Mouse (Mus musculus) CH12.LX (cell line): ENCODE data around the gene Gm45799. TPM values are rescaled to one million over a fixed set of nuclear protein-coding genes. Genes with fewer than 3 reads are reported as not detected.

Experiments used
- DNase-seq: peaks from one replicate; pipeline ENCODE4 v3.0.0-alpha.2; 2013; ENCODE audit errors: extremely low read depth
- H3K27ac ChIP-seq: 2 replicates; pipeline ENCODE4 v1.5.1; 2012; ENCODE audit warnings: low read depth, mild to moderate bottlenecking, control low read depth, moderate library complexity; ENCODE audit not compliant: insufficient read depth
- H3K27me3 ChIP-seq: replicated peaks from 2 replicates; pipeline ENCODE3; 2012; ENCODE audit warnings: inconsistent platforms
- H3K36me3 ChIP-seq, 2 experiments: replicated peaks in 1 of 2; 2 replicates each; pipeline versions ENCODE3 to v1.6.1; 2012; ENCODE audit warnings: inconsistent platforms in 1 of 2, low read length in 1 of 2, mild to moderate bottlenecking in 1 of 2, mixed read lengths in 1 of 2, moderate library complexity in 1 of 2; ENCODE audit not compliant: control insufficient read depth in 1 of 2, insufficient read depth in 1 of 2
- H3K4me1 ChIP-seq, 2 experiments: 2 replicates each; pipeline ENCODE4 v1.6.1; 2012; ENCODE audit warnings: inconsistent platforms in 1 of 2, moderate library complexity in 1 of 2; ENCODE audit not compliant: insufficient read depth in 2 of 2, control insufficient read depth in 1 of 2
- H3K4me2 ChIP-seq: 2 replicates; pipeline ENCODE4 v1.6.1; 2012; ENCODE audit warnings: low read depth, mild to moderate bottlenecking, control low read depth; ENCODE audit not compliant: poor library complexity, insufficient read depth, severe bottlenecking
- H3K4me3 ChIP-seq, 3 experiments: fragments of 150-350 bp in 1 of 3; sonication (generic) in 1 of 3; replicated peaks in 1 of 3; 2 replicates each; pipeline versions ENCODE3 to v1.5.1; 2011 to 2012; ENCODE audit warnings: low read depth in 2 of 3, low read length in 2 of 3, mild to moderate bottlenecking in 2 of 3, moderate library complexity in 2 of 3, control low read depth in 1 of 3, improper control_type of control experiment in 1 of 3, inconsistent platforms in 1 of 3, mixed read lengths in 1 of 3; ENCODE audit not compliant: poor library complexity in 1 of 3
- H3K79me2 ChIP-seq: replicated peaks from 2 replicates; pipeline ENCODE4 v1.6.1; 2012; ENCODE audit warnings: mild to moderate bottlenecking, moderate library complexity; ENCODE audit not compliant: control insufficient read depth, poor library complexity, insufficient read depth, severe bottlenecking; ENCODE audit errors: extremely low read depth
- H3K9ac ChIP-seq: 2 replicates; pipeline ENCODE4 v1.6.1; 2012; ENCODE audit warnings: low read depth, mild to moderate bottlenecking, control low read depth, moderate library complexity; ENCODE audit not compliant: insufficient read depth
- H3K9me3 ChIP-seq: replicated peaks from 2 replicates; pipeline ENCODE3; 2012; ENCODE audit warnings: low read length, inconsistent platforms, mixed read lengths
- CTCF ChIP-seq, 2 experiments: IDR thresholded peaks in 1 of 2; conservative IDR thresholded peaks in 1 of 2; 2 replicates each; pipeline ENCODE4 v1.5.1; 2011 to 2012; ENCODE audit warnings: low read depth in 2 of 2, low read length in 2 of 2, improper control_type of control experiment in 1 of 2, inconsistent platforms in 1 of 2, mild to moderate bottlenecking in 1 of 2, moderate library complexity in 1 of 2
- MAZ ChIP-seq: IDR thresholded peaks from 2 replicates; pipeline ENCODE4 v1.6.1; 2012; ENCODE audit warnings: low read depth, mild to moderate bottlenecking, inconsistent platforms, low read length, improper control_type of control experiment, moderate library complexity
- MEF2A ChIP-seq: IDR thresholded peaks from 2 replicates; pipeline ENCODE4 v1.6.1; 2014; ENCODE audit warnings: low read depth, mild to moderate bottlenecking, inconsistent platforms, low read length, improper control_type of control experiment, borderline replicate concordance
- MYC ChIP-seq: IDR thresholded peaks from 2 replicates; pipeline ENCODE4 v1.6.1; 2011; ENCODE audit warnings: low read depth, mild to moderate bottlenecking, improper control_type of control experiment, low read length
- SMC3 ChIP-seq: IDR thresholded peaks from 2 replicates; pipeline ENCODE4 v1.6.1; 2011; ENCODE audit warnings: low read depth, low read length, improper control_type of control experiment
- ZC3H11A ChIP-seq: IDR thresholded peaks from 2 replicates; pipeline ENCODE4 v1.6.1; 2012; ENCODE audit warnings: low read depth, mild to moderate bottlenecking, inconsistent platforms, low read length, improper control_type of control experiment
- ZNF384 ChIP-seq: IDR thresholded peaks from 2 replicates; pipeline ENCODE4 v1.6.1; 2012; ENCODE audit warnings: low read depth, low read length, improper control_type of control experiment, inconsistent platforms
- dilution Hi-C: fragments of 300-500 bp; cut with MboI; formaldehyde crosslinking; loops from 2 replicates; pipeline ENCODE4 v1.14.3; 2020; ENCODE audit warnings: low sequenced_read_pairs; ENCODE audit not compliant: extremely low pct_unique_long_range_greater_than_20kb, extremely low pct_ligation_motif_present
- in situ Hi-C: fragments of 300-500 bp; cut with MboI; formaldehyde crosslinking; loops from 3 replicates; pipeline ENCODE4 v1.14.3; 2019; ENCODE audit warnings: low sequenced_read_pairs, low pct_ligation_motif_present, low pct_unique_long_range_greater_than_20kb, mixed read lengths
- polyA plus RNA-seq: library from polyadenylated mRNA; unstranded; fragments of >175 nt; gene quantifications from 2 replicates; pipeline ENCODE4 v1.2.1, GENCODE M21; 2012; ENCODE audit warnings: low read depth; ENCODE audit not compliant: insufficient read length
- total RNA-seq, 2 experiments: library from RNA; depleted of rRNA; stranded (reverse); fragments of 300-350 nt in 1 of 2; fragments of >200 nt in 1 of 2; gene quantifications; 2 replicates each; pipeline ENCODE4 v1.2.3; 2012 to 2014

The Gm45799 gene
- total and polyA plus RNA-seq, 3 experiments = 51.6 to 54.4 (median 54.0) TPM

- Histone ChIP-seq H3K4me3 (no peak overlapping the region), H3K36me3 (peaks cover 0 to 20% of the 10 kb centered on the region in 2 experiments), H3K27me3 (no peaks in the 10 kb centered on the region), H3K9me3 (no peaks in the 10 kb centered on the region), H3K9ac (no peak overlapping the region), H3K4me1 (peaks cover 0 to 32% of the 10 kb centered on the region in 2 experiments; a peak in 2 of 4 replicates), H3K4me2 (no peak overlapping the region), H3K27ac (no peak overlapping the region), H3K79me2 (no peaks in the 10 kb centered on the region)
- in situ Hi-C loops (no loop called here), dilution Hi-C loops (no loop called here)
- no peak for DNase-seq
- no peak for TF ChIP-seq MEF2A
Measured at GRCm38 (mm10) chr7:105625397-105625796, 15.0 kb upstream of the Gm45799 start.

- Histone ChIP-seq H3K27ac (no peak overlapping the region), H3K9ac (no peak overlapping the region), H3K4me2 (no peak overlapping the region), H3K4me1 (peaks cover 3 to 40% of the 10 kb centered on the region in 2 experiments; a peak in 3 of 4 replicates)
- dilution Hi-C loops = no loop called here
- in situ Hi-C loops = no loop called here
- TF ChIP-seq SMC3 (no peak), MAZ (no peak), MYC (no peak)
- TF ChIP-seq, all 38 proteins: peak for 0
- H3K4me3 ChIP-seq = no peak overlapping the region
- peaks cover 9% of the 10 kb centered on the region for H3K27me3 ChIP-seq
- peaks cover 0 to 12% of the 10 kb centered on the region in 2 experiments for H3K36me3 ChIP-seq
- H3K79me2 ChIP-seq = no peaks in the 10 kb centered on the region
- no peak for DNase-seq
- no peaks in the 10 kb centered on the region for H3K9me3 ChIP-seq
Measured at GRCm38 (mm10) chr7:105628633-105629032, 11.7 kb upstream of the Gm45799 start.

- H3K9ac ChIP-seq = peak overlapping the region; percentile 51; the same call in 1 of the 2 replicates
Measured at GRCm38 (mm10) chr7:105632551-105632972, 7.8 kb upstream of the Gm45799 start.

More at GRCm38 (mm10) chr7:105632551-105632972, 7.8 kb upstream of the Gm45799 start:
- H3K4me3 ChIP-seq = peak overlapping the region in 2 of 3 experiments; percentile 69 to 76
- H3K4me2 ChIP-seq = peak overlapping the region; percentile 84
- H3K27ac ChIP-seq = no peak overlapping the region
- H3K9me3 ChIP-seq = no peaks in the 10 kb centered on the region
- peaks cover 15 to 30% of the 10 kb centered on the region in 2 experiments for H3K36me3 ChIP-seq
- in situ Hi-C loops = no loop called here
- TF ChIP-seq ZC3H11A = no peak
- no peak for TF ChIP-seq CTCF (conservative IDR thresholded peaks at IDR 0.05 in 1 of 2, IDR thresholded peaks at IDR 0.05 in 1 of 2; ENCODE audit: low read depth in 2 of 2, low read length in 2 of 2)
- TF ChIP-seq ZNF384 = peak; percentile 85
- peaks cover 9% of the 10 kb centered on the region for H3K27me3 ChIP-seq
- peaks cover 3 to 33% of the 10 kb centered on the region in 2 experiments; a peak in 3 of 4 replicates for H3K4me1 ChIP-seq
- dilution Hi-C loops = no loop called here
- H3K79me2 ChIP-seq = no peaks in the 10 kb centered on the region
- no peak for DNase-seq
